Mouse (Mus musculus): Measurements from ENCODE around the gene Ccdc102a. TPM values are rescaled to one million over a fixed set of nuclear protein-coding genes. Genes with fewer than 3 reads are reported as not detected.

Gene Ccdc102a
- polyA plus RNA-seq, 1 experiment, result 2.8 TPM

DNA sequence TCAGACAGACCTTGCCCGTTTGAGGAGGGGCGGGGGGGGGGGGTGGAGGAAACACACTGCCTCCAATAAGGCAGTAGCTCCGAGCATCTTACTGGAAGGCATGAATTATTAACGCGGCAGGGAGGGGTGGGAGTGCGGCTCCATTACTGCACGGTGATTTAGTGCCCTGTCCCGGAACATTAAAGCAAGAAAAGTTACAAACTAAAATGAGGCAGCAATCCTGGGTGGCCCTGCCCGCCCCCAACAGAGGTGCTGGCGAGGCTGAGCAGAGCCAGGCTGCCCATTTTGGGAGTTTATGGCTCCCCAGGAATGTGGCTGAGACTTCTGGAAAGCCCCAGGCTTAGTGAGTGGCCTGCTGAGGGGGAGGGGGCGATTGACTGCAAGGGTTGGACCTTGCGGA lies 14.2 kb downstream of the Ccdc102a start:
- TF ChIP-seq CTCF (IDR thresholded peaks at IDR 0.05; ENCODE audit: control insufficient read depth, insufficient read depth, low read length) (no peak), POLR2A (IDR thresholded peaks at IDR 0.05; ENCODE audit: borderline replicate concordance, control insufficient read depth, low read depth, low read length) (no peak)
- Histone ChIP-seq H3K4me3 (replicated peaks; ENCODE audit: control insufficient read depth, low read depth, low read length) (no peak overlapping the region), H3K27ac (ENCODE audit: control insufficient read depth, insufficient read depth, low read depth, low read length, poor library complexity) (no peak overlapping the region), H3K4me1 (ENCODE audit: control insufficient read depth, insufficient read depth, low read length) (peaks cover 3% of the 10 kb centered on the region)
- 80% methylated on average over 12 of the region's 12 CpGs for WGBS

GRCm38 (mm10) chr8:94901031-94901430 lies 16.9 kb downstream of the Ccdc102a start:
- Histone ChIP-seq H3K27ac (ENCODE audit: control insufficient read depth, insufficient read depth, low read depth, low read length, poor library complexity) (no peak overlapping the region; the same call in 1 of the 2 replicates), H3K4me1 (ENCODE audit: control insufficient read depth, insufficient read depth, low read length) (peaks cover 7% of the 10 kb centered on the region), H3K4me3 (replicated peaks; ENCODE audit: control insufficient read depth, low read depth, low read length) (no peak overlapping the region)

GRCm38 (mm10) chr8:94900617-94901016 lies 17.3 kb downstream of the Ccdc102a start:
- no peak for TF ChIP-seq CTCF (IDR thresholded peaks at IDR 0.05; ENCODE audit: control insufficient read depth, insufficient read depth, low read length)
- H3K27ac ChIP-seq (ENCODE audit: control insufficient read depth, insufficient read depth, low read depth, low read length, poor library complexity), result no peak overlapping the region
- WGBS, result 69% methylated on average over 6 of the region's 6 CpGs
- peaks cover 7% of the 10 kb centered on the region for H3K4me1 ChIP-seq (ENCODE audit: control insufficient read depth, insufficient read depth, low read length)
- no peak overlapping the region for H3K4me3 ChIP-seq (replicated peaks; ENCODE audit: control insufficient read depth, low read depth, low read length)

More at GRCm38 (mm10) chr8:94901031-94901430, 16.9 kb downstream of the Ccdc102a start:
- TF ChIP-seq CTCF (IDR thresholded peaks at IDR 0.05; ENCODE audit: control insufficient read depth, insufficient read depth, low read length) (no peak), POLR2A (IDR thresholded peaks at IDR 0.05; ENCODE audit: borderline replicate concordance, control insufficient read depth, low read depth, low read length) (no peak)
- WGBS, result 43% methylated on average over 5 of the region's 5 CpGs

GRCm38 (mm10) chr8:94899262-94899661 lies 18.6 kb downstream of the Ccdc102a start:
- TF ChIP-seq POLR2A (IDR thresholded peaks at IDR 0.05; ENCODE audit: borderline replicate concordance, control insufficient read depth, low read depth, low read length) (peak; percentile 38; the same call in 1 of the 2 replicates), CTCF (IDR thresholded peaks at IDR 0.05; ENCODE audit: control insufficient read depth, insufficient read depth, low read length) (no peak)
- peak overlapping the region; percentile 87 for H3K27ac ChIP-seq (ENCODE audit: control insufficient read depth, insufficient read depth, low read depth, low read length, poor library complexity)
- 51% methylated on average over 11 of the region's 11 CpGs for WGBS
- H3K4me3 ChIP-seq (replicated peaks; ENCODE audit: control insufficient read depth, low read depth, low read length), result no peak overlapping the region
- H3K4me1 ChIP-seq (ENCODE audit: control insufficient read depth, insufficient read depth, low read length), result peaks cover 7% of the 10 kb centered on the region

- no peak overlapping the region for H3K4me3 ChIP-seq (replicated peaks; ENCODE audit: control insufficient read depth, low read depth, low read length)
- WGBS, result 63% methylated on average over 2 of the region's 2 CpGs
- peaks cover under 1% of the 10 kb centered on the region; the same call in 1 of the 2 replicates for H3K4me1 ChIP-seq (ENCODE audit: control insufficient read depth, insufficient read depth, low read length)
- no peak overlapping the region for H3K27ac ChIP-seq (ENCODE audit: control insufficient read depth, insufficient read depth, low read depth, low read length, poor library complexity)
- no peak for TF ChIP-seq POLR2A (IDR thresholded peaks at IDR 0.05; ENCODE audit: borderline replicate concordance, control insufficient read depth, low read depth, low read length)
- TF ChIP-seq CTCF (IDR thresholded peaks at IDR 0.05; ENCODE audit: control insufficient read depth, insufficient read depth, low read length), result no peak
Observed at GRCm38 (mm10) chr8:94892917-94893316, 25.0 kb downstream of the Ccdc102a start.

DNA sequence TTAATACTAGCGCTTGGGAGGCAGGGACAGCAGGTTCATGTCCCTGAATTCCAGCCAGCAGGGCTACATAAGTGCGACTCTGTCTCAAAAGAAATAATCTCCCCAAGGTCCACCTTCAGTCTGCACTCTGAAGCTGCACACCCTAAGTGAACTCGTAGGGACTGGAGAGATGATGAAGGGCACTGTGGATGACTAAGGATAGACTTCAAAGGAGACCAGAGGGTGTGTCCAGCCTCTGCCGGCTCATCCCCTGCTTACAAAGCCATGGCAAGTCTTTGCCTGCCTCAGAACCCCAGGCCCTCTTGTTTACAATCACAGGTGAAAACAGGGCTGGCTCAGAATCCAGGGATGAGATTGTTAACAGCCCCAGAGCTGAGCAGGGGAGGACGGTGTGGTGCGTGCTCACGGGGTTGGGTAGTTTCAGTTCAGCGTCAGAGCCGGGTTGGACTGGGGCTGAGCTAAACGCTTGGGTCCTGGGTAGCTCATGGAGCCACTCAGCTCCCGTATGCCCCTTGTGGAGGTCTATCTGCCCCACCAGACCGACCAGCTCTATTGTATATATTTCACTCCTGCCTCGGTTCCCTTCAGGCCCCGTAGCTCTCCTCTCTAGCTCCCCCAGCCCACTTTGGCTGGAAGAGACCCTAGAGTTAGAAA lies 29.4 kb downstream of the Ccdc102a start:
- Histone ChIP-seq H3K4me1 (ENCODE audit: control insufficient read depth, insufficient read depth, low read length) (no peaks in the 10 kb centered on the region), H3K27ac (ENCODE audit: control insufficient read depth, insufficient read depth, low read depth, low read length, poor library complexity) (no peak overlapping the region), H3K4me3 (replicated peaks; ENCODE audit: control insufficient read depth, low read depth, low read length) (no peak overlapping the region)
- 19% methylated on average over 14 of the region's 14 CpGs for WGBS
- TF ChIP-seq CTCF (IDR thresholded peaks at IDR 0.05; ENCODE audit: control insufficient read depth, insufficient read depth, low read length) (no peak), POLR2A (IDR thresholded peaks at IDR 0.05; ENCODE audit: borderline replicate concordance, control insufficient read depth, low read depth, low read length) (no peak)

- Histone ChIP-seq H3K4me1 (ENCODE audit: control insufficient read depth, insufficient read depth, low read length) (peaks cover 3% of the 10 kb centered on the region; the same call in 1 of the 2 replicates), H3K27ac (ENCODE audit: control insufficient read depth, insufficient read depth, low read depth, low read length, poor library complexity) (no peak overlapping the region), H3K4me3 (replicated peaks; ENCODE audit: control insufficient read depth, low read depth, low read length) (no peak overlapping the region)
- WGBS, result 69% methylated on average over 4 of the region's 4 CpGs
- no peak for TF ChIP-seq CTCF (IDR thresholded peaks at IDR 0.05; ENCODE audit: control insufficient read depth, insufficient read depth, low read length)
- TF ChIP-seq POLR2A (IDR thresholded peaks at IDR 0.05; ENCODE audit: borderline replicate concordance, control insufficient read depth, low read depth, low read length), result no peak
Observed at GRCm38 (mm10) chr8:94880742-94881141, 37.2 kb downstream of the Ccdc102a start.

DNA sequence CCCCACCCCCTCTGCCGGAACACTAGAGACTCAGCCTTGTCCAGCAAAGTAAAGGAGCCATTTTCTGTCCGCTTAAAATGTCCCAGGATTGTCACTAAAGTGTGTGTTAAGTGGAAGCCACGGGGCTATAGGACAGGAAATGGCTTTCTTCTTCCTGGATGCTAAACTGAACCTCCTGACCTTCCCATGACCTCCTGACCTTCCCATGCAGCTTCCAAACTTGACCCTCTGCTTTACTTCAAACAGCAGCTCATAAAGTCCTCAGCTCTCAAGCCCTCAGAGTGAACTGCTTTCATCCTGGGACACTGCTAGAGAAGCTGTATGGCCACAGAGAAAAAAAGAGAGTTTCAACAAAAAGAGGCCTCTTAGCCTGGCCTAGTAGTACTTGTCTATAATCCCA lies 41.1 kb downstream of the Ccdc102a start:
- Histone ChIP-seq H3K27ac (ENCODE audit: control insufficient read depth, insufficient read depth, low read depth, low read length, poor library complexity) (no peak overlapping the region), H3K4me3 (replicated peaks; ENCODE audit: control insufficient read depth, low read depth, low read length) (no peak overlapping the region), H3K4me1 (ENCODE audit: control insufficient read depth, insufficient read depth, low read length) (peaks cover 3% of the 10 kb centered on the region; the same call in 1 of the 2 replicates)
- TF ChIP-seq POLR2A (IDR thresholded peaks at IDR 0.05; ENCODE audit: borderline replicate concordance, control insufficient read depth, low read depth, low read length) (no peak), CTCF (IDR thresholded peaks at IDR 0.05; ENCODE audit: control insufficient read depth, insufficient read depth, low read length) (no peak)
- 53% methylated on average over 3 of the region's 3 CpGs for WGBS
